Mouse (Mus musculus) liver, postnatal 0 days (tissue): ENCODE data around the gene Atp11a.

Experiments
- CTCF ChIP-seq: sonication (generic); IDR thresholded peaks from 2 replicates; pipeline ENCODE4 v1.5.1; 2016; ENCODE audit warnings: antibody characterized with exemption, low read depth
- EP300 ChIP-seq: IDR thresholded peaks from 2 replicates; pipeline ENCODE4 v1.6.1; 2016; ENCODE audit warnings: antibody characterized with exemption, low read depth, mild to moderate bottlenecking

DNA sequence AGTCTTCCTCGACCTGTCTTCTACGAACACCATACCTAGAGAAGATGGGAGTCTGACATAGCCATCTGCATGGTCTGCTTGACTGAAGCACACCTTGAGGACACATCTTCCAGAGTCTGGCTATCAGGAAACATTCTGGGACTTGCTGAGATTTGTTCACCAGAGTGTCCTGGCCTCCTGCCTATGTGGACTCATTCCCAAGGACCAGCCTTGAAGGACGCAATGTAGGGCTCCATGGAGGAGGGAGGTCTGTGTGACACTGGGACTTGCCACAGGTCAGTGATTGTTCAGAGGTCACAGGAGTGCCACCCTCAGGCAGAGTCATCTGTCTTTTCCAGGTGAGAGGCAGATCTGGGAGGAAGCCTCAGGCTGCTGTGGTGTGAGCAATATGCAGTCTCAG is 8.6 kb upstream of the Atp11a start:
- TF ChIP-seq CTCF (no peak), EP300 (no peak)
